Mouse (Mus musculus) forebrain, embryonic 13.5 days (tissue): ENCODE measurements around the gene Gm813. TPM values are rescaled to one million over a fixed set of nuclear protein-coding genes. Genes with fewer than 3 reads are reported as not detected.
A peak's percentile ranks its signal among the peaks of the same experiment; 100 is the strongest.

ENCODE experiments used
- ATAC-seq: fragments of 200-750 bp; cut with Nextera tagmentation; 2 replicates; pipeline ENCODE4 v1.8.0; 2017
- H3K27ac ChIP-seq: fragments of 300-500 bp; sonication (generic); 2 replicates; pipeline ENCODE4 v1.5.1; 2015; ENCODE audit warnings: inconsistent platforms, mild to moderate bottlenecking, moderate library complexity
- H3K27me3 ChIP-seq: fragments of 300-500 bp; sonication (generic); 2 replicates; pipeline ENCODE4 v1.6.1; 2015; ENCODE audit warnings: mild to moderate bottlenecking, inconsistent platforms
- H3K36me3 ChIP-seq: fragments of 300-500 bp; sonication (generic); 2 replicates; pipeline ENCODE4 v1.6.1; 2015; ENCODE audit warnings: mild to moderate bottlenecking, inconsistent platforms; ENCODE audit not compliant: poor library complexity, severe bottlenecking
- H3K4me1 ChIP-seq: fragments of 300-500 bp; sonication (generic); 2 replicates; pipeline ENCODE4 v1.6.1; 2015; ENCODE audit warnings: inconsistent platforms
- H3K4me2 ChIP-seq: fragments of 300-500 bp; sonication (generic); 2 replicates; pipeline ENCODE4 v1.6.1; 2015; ENCODE audit warnings: inconsistent platforms, mild to moderate bottlenecking, moderate library complexity
- H3K4me3 ChIP-seq: fragments of 300-500 bp; sonication (generic); 2 replicates; pipeline ENCODE4 v1.5.1; 2015; ENCODE audit warnings: mild to moderate bottlenecking, inconsistent platforms
- H3K9ac ChIP-seq: fragments of 300-500 bp; sonication (generic); 2 replicates; pipeline ENCODE4 v1.6.1; 2015; ENCODE audit warnings: mild to moderate bottlenecking, inconsistent platforms
- H3K9me3 ChIP-seq: fragments of 300-500 bp; sonication (generic); replicated peaks from 2 replicates; pipeline ENCODE4 v1.6.1; 2016; ENCODE audit warnings: inconsistent platforms
- WGBS: fragments of 180-500 bp; shearing (Covaris S2); methylation state at CpG from one replicate; pipeline ENCODE4 v1.1.7; 2015; 5-methylcytosine and 5-hydroxymethylcytosine counted together
- polyA plus RNA-seq: library from polyadenylated mRNA; unstranded; fragments of >200 nt; fragmentation: Nextera tagmentation; extraction: Ambion mirVana; gene quantifications from 2 replicates; pipeline ENCODE4 v1.2.1, GENCODE M21; 2015

The Gm813 gene
- polyA plus RNA-seq, 1 experiment from 2014 or later: not detected

GRCm38 (mm10) chr16:58635866-58636265 is 19.1 kb upstream of the Gm813 start:
- no peaks in the 10 kb centered on the region for H3K9me3 ChIP-seq
- WGBS: 57% methylated on average over 2 of the region's 2 CpGs
- no peak for ATAC-seq
- no peak overlapping the region for H3K9ac ChIP-seq
- H3K4me3 ChIP-seq: no peak overlapping the region
- no peaks in the 10 kb centered on the region for H3K4me1 ChIP-seq
- no peak overlapping the region for H3K4me2 ChIP-seq
- no peaks in the 10 kb centered on the region for H3K27me3 ChIP-seq
- no peak overlapping the region for H3K27ac ChIP-seq
- H3K36me3 ChIP-seq: no peaks in the 10 kb centered on the region

GRCm38 (mm10) chr16:58629736-58630135 is 13.0 kb upstream of the Gm813 start:
- 58% methylated on average over 2 of the region's 2 CpGs for WGBS
- H3K4me1 ChIP-seq: no peaks in the 10 kb centered on the region
- H3K9me3 ChIP-seq: no peaks in the 10 kb centered on the region
- no peaks in the 10 kb centered on the region for H3K36me3 ChIP-seq
- no peak overlapping the region for H3K27ac ChIP-seq
- H3K4me3 ChIP-seq: no peak overlapping the region
- H3K4me2 ChIP-seq: no peak overlapping the region
- no peak overlapping the region for H3K9ac ChIP-seq
- no peaks in the 10 kb centered on the region for H3K27me3 ChIP-seq
- no peak for ATAC-seq

- Histone ChIP-seq H3K4me2 (no peak overlapping the region), H3K9ac (no peak overlapping the region), H3K4me3 (no peak overlapping the region), H3K9me3 (no peaks in the 10 kb centered on the region), H3K27me3 (no peaks in the 10 kb centered on the region), H3K27ac (no peak overlapping the region), H3K4me1 (no peaks in the 10 kb centered on the region), H3K36me3 (no peaks in the 10 kb centered on the region)
- no peak for ATAC-seq
- WGBS: 94% methylated on average over 5 of the region's 5 CpGs
These were observed 12.2 kb upstream of the Gm813 start for GRCm38 (mm10) chr16:58628968-58629367.

- H3K27me3 ChIP-seq: no peaks in the 10 kb centered on the region
- no peaks in the 10 kb centered on the region for H3K4me1 ChIP-seq
- no peaks in the 10 kb centered on the region for H3K9me3 ChIP-seq
- no peak overlapping the region for H3K9ac ChIP-seq
- no peak overlapping the region for H3K4me2 ChIP-seq
- H3K36me3 ChIP-seq: no peaks in the 10 kb centered on the region
- H3K27ac ChIP-seq: no peak overlapping the region
- 100% methylated on average over 2 of the region's 2 CpGs for WGBS
- no peak overlapping the region for H3K4me3 ChIP-seq
- ATAC-seq: no peak
These were observed 11.5 kb upstream of the Gm813 start for GRCm38 (mm10) chr16:58628336-58628680.

DNA sequence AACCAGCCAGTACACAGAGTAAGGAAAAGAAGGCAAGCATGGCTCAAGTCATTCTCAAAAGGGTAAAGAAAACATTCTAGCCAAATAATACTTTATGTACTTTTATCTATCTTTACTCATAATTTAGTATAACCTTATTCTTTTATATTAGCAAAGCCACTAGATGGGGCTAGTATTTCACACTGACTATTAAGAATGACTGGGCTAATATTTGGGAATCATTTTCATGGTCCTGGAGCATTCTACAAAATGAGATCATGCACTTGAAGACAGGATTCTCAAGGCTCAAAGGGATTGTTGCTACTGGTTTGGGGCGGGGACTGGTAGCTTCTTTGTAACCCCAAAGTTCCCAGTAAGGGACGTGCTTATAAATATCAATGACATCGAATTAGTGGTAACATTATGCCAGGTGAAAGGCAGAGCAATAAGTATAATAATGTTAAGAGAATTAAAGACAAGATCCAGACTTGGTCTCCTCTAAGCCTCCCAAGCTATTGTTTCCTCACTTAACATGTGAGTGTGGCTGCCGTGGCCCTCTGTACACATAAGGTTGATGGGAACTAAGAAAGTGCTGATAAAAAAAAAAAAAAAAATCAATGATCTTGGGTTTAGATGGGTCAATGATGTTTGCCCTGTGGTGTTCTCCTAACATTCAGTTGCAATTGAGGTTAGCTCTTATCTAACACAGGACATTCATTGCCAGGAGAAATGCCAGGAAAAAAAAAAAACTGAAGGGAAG is 11.0 kb upstream of the Gm813 start:
- no peak for ATAC-seq
- Histone ChIP-seq H3K27ac (no peak overlapping the region), H3K4me3 (no peak overlapping the region), H3K36me3 (no peaks in the 10 kb centered on the region), H3K9ac (no peak overlapping the region), H3K27me3 (no peaks in the 10 kb centered on the region), H3K4me2 (no peak overlapping the region), H3K4me1 (no peaks in the 10 kb centered on the region), H3K9me3 (no peaks in the 10 kb centered on the region)
- 86% methylated on average over 4 of the region's 4 CpGs for WGBS

- peak; percentile 36; the same call in 1 of the 2 replicates for ATAC-seq
- no peaks in the 10 kb centered on the region for H3K27me3 ChIP-seq
- H3K4me1 ChIP-seq: no peaks in the 10 kb centered on the region
- H3K27ac ChIP-seq: no peak overlapping the region
- H3K4me2 ChIP-seq: no peak overlapping the region
- WGBS: 85% methylated on average over 6 of the region's 6 CpGs
- H3K4me3 ChIP-seq: no peak overlapping the region
- H3K9me3 ChIP-seq: no peaks in the 10 kb centered on the region
- no peak overlapping the region for H3K9ac ChIP-seq
- H3K36me3 ChIP-seq: no peaks in the 10 kb centered on the region
These were observed 7.2 kb upstream of the Gm813 start for GRCm38 (mm10) chr16:58623944-58624343.

DNA sequence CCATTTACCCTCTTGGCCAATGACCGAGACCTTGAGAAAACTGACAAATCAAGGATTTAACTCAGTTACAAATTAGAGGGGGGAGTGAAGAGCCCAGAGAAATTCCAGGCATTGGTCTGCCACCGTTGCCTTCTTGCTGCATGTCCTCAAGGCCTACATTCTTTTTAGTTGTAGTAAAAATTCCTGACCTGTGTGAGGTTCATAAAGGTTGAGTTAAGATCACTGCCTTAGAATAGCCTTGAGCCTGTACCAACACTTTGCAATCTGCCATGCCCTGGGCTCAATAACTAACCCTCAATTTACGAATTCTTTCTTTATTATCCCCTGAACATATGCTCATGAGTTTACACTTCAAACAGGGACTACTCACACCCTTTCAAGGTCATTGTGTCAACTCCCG is 6.3 kb upstream of the Gm813 start:
- Histone ChIP-seq H3K4me3 (no peak overlapping the region), H3K9ac (no peak overlapping the region), H3K4me2 (no peak overlapping the region), H3K27ac (no peak overlapping the region), H3K27me3 (no peaks in the 10 kb centered on the region), H3K36me3 (no peaks in the 10 kb centered on the region), H3K9me3 (no peaks in the 10 kb centered on the region), H3K4me1 (no peaks in the 10 kb centered on the region)
- no peak for ATAC-seq
- 74% methylated on average over 4 of the region's 4 CpGs for WGBS

DNA sequence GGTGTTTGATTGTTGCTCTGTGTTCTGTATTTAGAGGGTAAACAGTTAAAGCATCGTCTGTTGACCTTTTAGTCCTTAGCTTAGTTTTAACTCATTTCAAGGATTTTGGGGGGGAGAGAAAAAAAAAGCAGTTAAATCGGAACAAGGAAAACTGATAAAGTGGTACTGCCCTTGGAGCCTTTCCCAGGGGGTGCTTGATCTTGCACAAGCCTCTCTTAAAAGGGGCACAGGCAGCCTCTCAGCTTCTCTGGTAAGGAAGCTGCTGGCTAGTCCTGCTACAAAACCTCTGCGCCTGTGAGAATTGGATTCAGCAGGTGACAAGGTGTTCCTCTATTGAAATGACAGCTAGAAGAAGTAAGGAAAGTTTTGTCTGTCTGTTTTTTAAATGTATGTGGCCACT is 5.6 kb upstream of the Gm813 start:
- H3K36me3 ChIP-seq: no peaks in the 10 kb centered on the region
- no peak overlapping the region for H3K4me3 ChIP-seq
- no peaks in the 10 kb centered on the region for H3K27me3 ChIP-seq
- no peak overlapping the region for H3K9ac ChIP-seq
- H3K27ac ChIP-seq: no peak overlapping the region
- H3K4me1 ChIP-seq: no peaks in the 10 kb centered on the region
- ATAC-seq: no peak
- 88% methylated on average over 3 of the region's 3 CpGs for WGBS
- no peaks in the 10 kb centered on the region for H3K9me3 ChIP-seq
- H3K4me2 ChIP-seq: no peak overlapping the region

DNA sequence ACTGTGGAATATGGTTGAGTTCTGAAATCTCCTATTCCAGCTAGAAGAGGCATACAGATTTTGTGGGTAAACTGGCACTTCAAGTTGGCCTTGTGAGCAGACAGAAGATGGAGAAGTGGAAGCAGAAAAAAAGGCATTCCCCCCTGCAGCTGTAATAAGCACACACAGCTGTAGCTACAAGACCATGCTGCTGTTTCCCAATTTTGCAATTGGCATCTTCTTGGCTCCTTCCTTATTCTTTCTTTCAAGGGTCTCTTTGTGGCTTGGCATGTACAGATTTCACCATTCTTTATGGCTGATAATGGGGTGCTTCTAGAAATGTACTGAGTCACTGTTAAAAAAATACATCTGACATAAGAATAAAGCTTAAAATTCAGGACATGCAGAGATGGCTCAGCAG is 568 bp upstream of the Gm813 start:
- Histone ChIP-seq H3K9me3 (no peaks in the 10 kb centered on the region), H3K4me2 (no peak overlapping the region), H3K27me3 (no peaks in the 10 kb centered on the region), H3K4me1 (no peaks in the 10 kb centered on the region), H3K9ac (no peak overlapping the region), H3K36me3 (no peaks in the 10 kb centered on the region), H3K4me3 (no peak overlapping the region), H3K27ac (no peak overlapping the region)
- no peak for ATAC-seq

DNA sequence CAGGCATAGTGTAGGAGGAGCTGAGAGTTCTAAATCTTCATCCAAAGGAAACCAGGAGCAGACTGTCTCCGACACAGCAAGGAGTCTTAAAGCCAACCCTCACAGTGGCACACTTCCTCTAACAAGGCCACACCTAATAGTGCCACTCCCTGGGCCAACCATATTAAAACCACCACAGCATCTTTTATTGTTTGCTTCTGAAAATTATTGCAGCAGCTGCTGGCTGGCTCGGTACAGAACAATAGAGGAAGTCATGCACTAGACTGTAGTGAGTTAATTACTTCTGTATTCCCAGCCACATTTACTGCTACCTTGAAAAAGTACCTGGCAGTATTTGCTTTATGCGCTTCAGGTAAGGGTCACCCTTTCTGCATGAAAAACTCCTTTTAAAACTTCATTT is 3.8 kb downstream of the Gm813 start:
- H3K4me1 ChIP-seq: no peaks in the 10 kb centered on the region
- 82% methylated on average over 3 of the region's 3 CpGs for WGBS
- no peak overlapping the region for H3K4me2 ChIP-seq
- no peaks in the 10 kb centered on the region for H3K9me3 ChIP-seq
- no peak overlapping the region for H3K27ac ChIP-seq
- H3K36me3 ChIP-seq: no peaks in the 10 kb centered on the region
- ATAC-seq: no peak
- H3K27me3 ChIP-seq: no peaks in the 10 kb centered on the region
- no peak overlapping the region for H3K9ac ChIP-seq
- no peak overlapping the region for H3K4me3 ChIP-seq

GRCm38 (mm10) chr16:58607101-58607500 is 9.7 kb downstream of the Gm813 start:
- no peaks in the 10 kb centered on the region for H3K27me3 ChIP-seq
- no peak overlapping the region for H3K27ac ChIP-seq
- no peaks in the 10 kb centered on the region for H3K9me3 ChIP-seq
- no peak for ATAC-seq
- H3K9ac ChIP-seq: no peak overlapping the region
- no peak overlapping the region for H3K4me3 ChIP-seq
- no peaks in the 10 kb centered on the region for H3K36me3 ChIP-seq
- H3K4me2 ChIP-seq: no peak overlapping the region
- WGBS: 74% methylated on average over 5 of the region's 5 CpGs
- no peaks in the 10 kb centered on the region for H3K4me1 ChIP-seq

DNA sequence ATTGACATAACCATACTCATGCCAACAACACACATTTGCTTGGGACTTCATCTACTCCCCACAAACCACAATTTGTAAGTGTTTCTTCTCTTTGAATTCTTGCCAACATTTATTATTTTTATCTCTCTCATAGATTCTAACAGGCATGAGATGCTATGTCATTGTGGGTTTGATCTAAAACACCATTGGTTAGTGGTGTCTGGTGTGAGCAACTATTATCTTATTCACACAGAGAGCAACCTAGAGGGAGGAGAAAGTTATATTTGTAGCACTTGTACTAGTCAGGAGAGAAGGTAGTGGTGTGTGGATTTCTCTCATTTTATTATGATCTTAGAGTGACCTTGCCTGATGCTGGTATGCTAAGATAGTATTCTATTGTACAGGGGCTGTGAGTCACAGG is 12.1 kb downstream of the Gm813 start:
- Histone ChIP-seq H3K9me3 (no peaks in the 10 kb centered on the region), H3K27ac (no peak overlapping the region), H3K4me2 (no peak overlapping the region), H3K27me3 (no peaks in the 10 kb centered on the region), H3K4me1 (no peaks in the 10 kb centered on the region), H3K9ac (no peak overlapping the region), H3K4me3 (no peak overlapping the region), H3K36me3 (no peaks in the 10 kb centered on the region)
- ATAC-seq: no peak

GRCm38 (mm10) chr16:58603831-58604230 is 12.9 kb downstream of the Gm813 start:
- Histone ChIP-seq H3K4me3 (no peak overlapping the region), H3K27me3 (no peaks in the 10 kb centered on the region), H3K36me3 (no peaks in the 10 kb centered on the region), H3K9ac (no peak overlapping the region), H3K27ac (no peak overlapping the region), H3K4me2 (no peak overlapping the region), H3K9me3 (no peaks in the 10 kb centered on the region), H3K4me1 (no peaks in the 10 kb centered on the region)
- no peak for ATAC-seq
- 93% methylated on average over 2 of the region's 2 CpGs for WGBS
